In genomic region chr4:13404634-13405033, GRCm38 (mm10) we compare ENCODE assay signal across 35 mouse cellular contexts.
"Had no signal": no experiment of that assay in that cellular context is flagged by ENCODE, and none has a peak within 500 bp of the region (broad histone marks: within the 10 kb centered on the region; RNA-seq: fewer than 3 reads in every experiment).

No protein-coding gene starts in this region.

- H3K4me3 ChIP-seq: heart, embryonic 10.5 days; heart, embryonic 12.5 days; heart, embryonic 13.5 days; heart, embryonic 15.5 days; hindbrain, embryonic 10.5 days; hindbrain, embryonic 12.5 days; hindbrain, embryonic 13.5 days; hindbrain, embryonic 15.5 days; intestine, embryonic 15.5 days; kidney, embryonic 15.5 days; layer of hippocampus, adult 2 months; left cerebral cortex, adult 2 months had no signal

- H3K27ac ChIP-seq: heart, embryonic 10.5 days; heart, embryonic 13.5 days; heart, embryonic 15.5 days; hindbrain, embryonic 10.5 days; hindbrain, embryonic 12.5 days; hindbrain, embryonic 13.5 days; hindbrain, embryonic 14.5 days; hindbrain, embryonic 15.5 days; hindbrain, postnatal 0 days; intestine, embryonic 15.5 days; kidney, embryonic 15.5 days; kidney, postnatal 0 days; layer of hippocampus, adult 2 months; left cerebral cortex, adult 2 months had no signal

- H3K9me3 ChIP-seq: heart, embryonic 10.5 days; heart, embryonic 13.5 days; heart, embryonic 15.5 days; hindbrain, embryonic 10.5 days; hindbrain, embryonic 12.5 days; hindbrain, embryonic 13.5 days; hindbrain, embryonic 15.5 days; intestine, embryonic 15.5 days; kidney, embryonic 15.5 days had no signal

- H3K27me3 ChIP-seq: heart, embryonic 12.5 days; heart, embryonic 13.5 days; heart, embryonic 15.5 days; hindbrain, embryonic 12.5 days; hindbrain, embryonic 13.5 days; hindbrain, embryonic 15.5 days; intestine, embryonic 15.5 days; kidney, embryonic 15.5 days had no signal

- DNase-seq: heart, postnatal 10 days; heart, postnatal 14 days; heart, postnatal 36 days; heart, postnatal 4 days; kidney, adult 11 months; kidney, adult 18-20 months; kidney, adult 2 months; kidney, adult 8-10 months; kidney, adult 9 months; kidney, postnatal 10 days; kidney, postnatal 14 days; kidney, postnatal 25 days; kidney, postnatal 36 days; kidney, postnatal 4 days; layer of hippocampus, adult 9-11 months; layer of hippocampus, postnatal 36 days had no signal

- H3K4me1 ChIP-seq: heart, embryonic 10.5 days; heart, embryonic 12.5 days; heart, embryonic 13.5 days; heart, embryonic 15.5 days; intestine, embryonic 15.5 days; kidney, embryonic 15.5 days had no signal

- ATAC-seq: hindbrain, embryonic 16.5 days; hindbrain, postnatal 0 days; inflammation-experienced regulatory T-cells, adult 6 months; intestine, embryonic 15.5 days; intestine, embryonic 16.5 days; intestine, postnatal 0 days had no signal

- H3K36me3 ChIP-seq: heart, embryonic 10.5 days; heart, embryonic 12.5 days; heart, embryonic 13.5 days; heart, embryonic 15.5 days; hindbrain, embryonic 10.5 days; hindbrain, embryonic 12.5 days; hindbrain, embryonic 13.5 days; hindbrain, embryonic 15.5 days; intestine, embryonic 15.5 days; kidney, embryonic 15.5 days had no signal
